Mouse (Mus musculus) bone marrow, adult 2 months (tissue): ENCODE data around the gene Flvcr2.
A peak's percentile ranks its signal among the peaks of the same experiment; 100 is the strongest.

Experiments used
- CTCF ChIP-seq: fragments of 200-500 bp; IDR thresholded peaks from 2 replicates; pipeline ENCODE4 v1.5.1; 2011; ENCODE audit warnings: low read length, control low read depth; ENCODE audit not compliant: control insufficient read depth, insufficient read depth
- POLR2A ChIP-seq: fragments of 200-500 bp; IDR thresholded peaks from 2 replicates; pipeline ENCODE4 v1.6.1; 2011; ENCODE audit warnings: low read depth, mild to moderate bottlenecking, control low read depth, low read length, borderline replicate concordance; ENCODE audit not compliant: control insufficient read depth

DNA sequence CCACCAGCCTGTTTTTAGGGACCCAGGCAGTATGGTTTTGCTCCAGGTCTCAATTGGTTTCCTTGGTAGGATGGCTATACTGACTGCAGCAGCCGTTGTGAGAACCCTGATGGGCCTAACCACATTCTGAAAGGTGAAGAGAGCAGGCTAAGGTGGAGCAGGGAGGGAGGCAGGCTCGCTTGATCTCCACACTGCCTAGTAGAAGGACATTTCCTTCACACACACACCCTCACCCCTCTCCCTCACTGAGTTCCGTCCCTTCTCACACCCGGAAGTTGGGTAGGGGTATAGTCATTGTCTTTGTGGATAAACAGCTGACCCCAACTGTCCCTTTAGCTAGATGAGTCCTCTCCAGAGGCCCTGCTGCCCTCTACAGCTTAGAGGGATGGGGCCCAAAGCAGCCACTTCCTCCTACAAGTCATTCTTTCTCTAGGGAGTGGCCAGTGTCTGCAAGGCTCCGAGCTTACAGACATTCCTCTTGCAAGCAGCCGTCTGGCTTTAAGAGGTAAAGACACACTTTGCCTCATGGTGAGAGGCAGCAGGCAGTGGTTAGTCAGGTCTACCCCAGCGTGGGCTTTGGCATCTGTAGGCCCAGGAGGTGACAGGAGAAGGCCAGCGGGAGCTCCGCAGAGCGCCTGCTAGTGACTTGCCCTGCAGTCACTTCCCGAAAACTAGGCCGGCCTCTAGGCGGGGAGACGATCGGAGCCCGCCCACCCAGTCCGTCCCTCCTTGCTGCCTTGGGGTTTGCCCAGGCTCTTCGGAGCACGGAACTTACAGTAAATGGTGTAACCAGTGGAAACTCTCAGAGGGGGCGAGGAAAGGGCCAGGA is 41.1 kb upstream of the Flvcr2 start:
- 0 out of 2 replicates have a peak, but pooled peaks have one; percentile 1 for TF ChIP-seq CTCF
- TF ChIP-seq POLR2A, result peak; percentile 96; the same call in 1 of the 2 replicates
